12 mouse cellular contexts compared by ENCODE assay signal in the genomic region with DNA sequence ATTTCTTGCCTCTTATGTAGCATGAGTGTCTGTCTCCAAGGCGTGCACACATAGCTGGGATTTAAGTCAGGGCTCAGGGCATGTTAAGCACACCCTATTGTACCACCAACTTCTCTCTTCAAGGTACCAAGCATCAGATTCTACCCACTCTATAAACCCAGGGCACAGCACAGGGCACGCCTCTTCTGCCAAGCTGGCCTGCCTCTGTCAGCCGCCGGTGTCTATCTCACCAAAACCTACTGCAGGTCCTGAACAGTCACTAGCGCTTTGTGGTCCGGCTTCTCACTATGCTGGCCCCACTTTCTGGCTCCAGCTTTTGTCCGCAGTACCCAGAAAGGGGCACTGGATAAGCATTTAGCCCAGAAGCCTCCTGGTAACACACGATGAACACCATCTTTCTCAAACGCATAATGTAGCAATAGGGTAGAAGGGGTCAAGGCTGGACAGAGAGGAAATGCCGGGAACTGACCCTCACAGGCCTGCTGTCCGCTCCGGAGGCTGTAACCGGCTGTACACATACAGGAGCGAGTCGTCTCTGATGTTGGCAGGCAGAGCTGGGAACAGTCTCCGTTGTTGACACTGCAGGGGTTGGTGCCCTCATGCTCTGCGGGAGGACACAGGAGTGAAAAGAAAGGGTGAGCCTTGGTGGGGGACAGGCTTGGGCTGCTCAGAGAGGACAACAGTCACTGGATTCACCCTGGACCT. TPM values are rescaled to one million over a fixed set of nuclear protein-coding genes. Genes with fewer than 3 reads are reported as not detected.
DNase-seq lines count a peak whose midpoint lies in the region; ATAC-seq and TF ChIP-seq lines count a peak whose summit lies in the region.
"Had no signal": no experiment of that assay in that cellular context is flagged by ENCODE, and none has a peak within 500 bp of the region (broad histone marks: within the 10 kb centered on the region; RNA-seq: fewer than 3 reads in every experiment).

No protein-coding gene starts in this region.

- no peak overlapping the region for H3K9ac ChIP-seq in kidney, embryonic 14.5 days (ENCODE audit: low read depth, low read length)
- H3K9ac ChIP-seq: heart, embryonic 12.5 days; intestine, embryonic 15.5 days had no signal

- peak; percentile 44 for DNase-seq in kidney, adult 2 months
- DNase-seq in spleen, adult 12 weeks (ENCODE audit: low spot score) = peak; percentile 17
- DNase-seq in spleen, adult 18-20 months = no peak
- peak; percentile 19 for DNase-seq in lung, postnatal 14 days
- DNase-seq in thymus, postnatal 4 days = no peak
- DNase-seq in embryo, embryonic 10 days (ENCODE audit: low spot score) = no peak
- DNase-seq in hindbrain, embryonic 10.5 days (ENCODE audit: low spot score) = no peak
- DNase-seq: cerebellum, adult 2 months had no signal

- WGBS in kidney, adult 2 months = 79% methylated on average over 17 of the region's 17 CpGs
- 85% methylated on average over 17 of the region's 17 CpGs for WGBS in kidney, embryonic 14.5 days
- 91% methylated on average over 17 of the region's 17 CpGs for WGBS in hindbrain, embryonic 10.5 days

- peak overlapping the region; percentile 7; the same call in 1 of the 2 replicates for H3K27ac ChIP-seq in kidney, adult 2 months (ENCODE audit: insufficient read depth, low read depth, low read length)
- H3K27ac ChIP-seq in kidney, embryonic 14.5 days (ENCODE audit: low read depth, low read length) = no peak overlapping the region
- no peak overlapping the region for H3K27ac ChIP-seq in hindbrain, embryonic 10.5 days
- H3K27ac ChIP-seq: macrophage had no signal

- no peaks in the 10 kb centered on the region for H3K27me3 ChIP-seq in kidney, adult 2 months (replicated peaks; ENCODE audit: control insufficient read depth, insufficient read depth, low read length)
- no peaks in the 10 kb centered on the region for H3K27me3 ChIP-seq in kidney, embryonic 14.5 days (ENCODE audit: control insufficient read depth, insufficient read depth, low read length)
- no peaks in the 10 kb centered on the region for H3K27me3 ChIP-seq in hindbrain, embryonic 10.5 days (ENCODE audit: insufficient read depth, poor library complexity, severe bottlenecking)
- H3K27me3 ChIP-seq: heart, embryonic 12.5 days; intestine, embryonic 15.5 days had no signal

- no peaks in the 10 kb centered on the region for H3K36me3 ChIP-seq in kidney, adult 2 months (ENCODE audit: control insufficient read depth, insufficient read depth, low read length)
- H3K36me3 ChIP-seq in kidney, embryonic 14.5 days (ENCODE audit: control insufficient read depth, insufficient read depth, low read length) = peaks cover 63% of the 10 kb centered on the region
- H3K36me3 ChIP-seq in hindbrain, embryonic 10.5 days = peaks cover 91% of the 10 kb centered on the region

- no peaks in the 10 kb centered on the region for H3K9me3 ChIP-seq in kidney, embryonic 14.5 days (ENCODE audit: control insufficient read depth, low read length)
- H3K9me3 ChIP-seq in hindbrain, embryonic 10.5 days = no peaks in the 10 kb centered on the region
- H3K9me3 ChIP-seq: heart, embryonic 12.5 days; intestine, embryonic 15.5 days had no signal

- no peak overlapping the region for H3K4me3 ChIP-seq in kidney, adult 2 months (ENCODE audit: insufficient read depth, low read depth, low read length)
- H3K4me3 ChIP-seq in kidney, embryonic 14.5 days (ENCODE audit: low read length) = no peak overlapping the region
- no peak overlapping the region for H3K4me3 ChIP-seq in hindbrain, embryonic 10.5 days
- H3K4me3 ChIP-seq: heart, embryonic 12.5 days; intestine, embryonic 15.5 days had no signal

- ATAC-seq in kidney, embryonic 14.5 days (ENCODE audit: low FRiP score, low TSS enrichment) = no peak

- no peak for TF ChIP-seq CTCF in kidney, adult 2 months (conservative IDR thresholded peaks at IDR 0.05; ENCODE audit: insufficient read depth, insufficient read length, low read depth, low read length)

- H3K4me1 ChIP-seq in kidney, adult 2 months (ENCODE audit: control insufficient read depth, insufficient read depth, low read length) = no peaks in the 10 kb centered on the region; the same call in 1 of the 2 replicates
- H3K4me1 ChIP-seq in kidney, embryonic 14.5 days (ENCODE audit: control insufficient read depth, insufficient read depth, low read length) = no peaks in the 10 kb centered on the region
- no peaks in the 10 kb centered on the region for H3K4me1 ChIP-seq in hindbrain, embryonic 10.5 days (replicated peaks)

- H3K4me2 ChIP-seq in kidney, embryonic 14.5 days (replicated peaks; ENCODE audit: low read depth, low read length) = no peak overlapping the region
- H3K4me2 ChIP-seq: heart, embryonic 12.5 days; intestine, embryonic 15.5 days had no signal

- TF ChIP-seq POLR2A in kidney, adult 2 months (IDR thresholded peaks at IDR 0.05; ENCODE audit: low read depth, low read length) = no peak

RNA-seq across cellular contexts. Expression of a gene that starts 36.7 kb away (rescaled TPM):
- 2.0 and 2.2 TPM in 2 replicates for polyA plus RNA-seq in kidney, adult 2 months (2012; rRNA removed)
- 0.49 and 1.2 TPM in 2 replicates for polyA plus RNA-seq in kidney, embryonic 14.5 days (2014; fragmentation: Nextera tagmentation; extraction: Ambion mirVana)
- 23.1 and 70.9 TPM in 2 replicates for polyA plus RNA-seq in hindbrain, embryonic 10.5 days (2016; fragmentation: Nextera tagmentation; extraction: Ambion mirVana)
- polyA plus RNA-seq: macrophage had no signal

RNA-seq across cellular contexts. Expression of a gene that starts 48.8 kb away (rescaled TPM):
- polyA plus RNA-seq in kidney, adult 2 months (2012; rRNA removed) = 232 and 274 TPM in 2 replicates
- polyA plus RNA-seq in kidney, embryonic 14.5 days (2014; fragmentation: Nextera tagmentation; extraction: Ambion mirVana) = 68.9 and 99.8 TPM in 2 replicates
- 103 and 118 TPM in 2 replicates for polyA plus RNA-seq in hindbrain, embryonic 10.5 days (2016; fragmentation: Nextera tagmentation; extraction: Ambion mirVana)

RNA-seq across cellular contexts. Expression of a gene that starts 49.9 kb away (rescaled TPM):
- polyA plus RNA-seq in kidney, adult 2 months (2012; rRNA removed) = 55.3 and 57.8 TPM in 2 replicates
- 44.2 and 54.9 TPM in 2 replicates for polyA plus RNA-seq in kidney, embryonic 14.5 days (2014; fragmentation: Nextera tagmentation; extraction: Ambion mirVana)
- polyA plus RNA-seq in hindbrain, embryonic 10.5 days (2016; fragmentation: Nextera tagmentation; extraction: Ambion mirVana) = 55.7 and 71.7 TPM in 2 replicates

RNA-seq across cellular contexts. Expression of a gene that starts 56.3 kb away (rescaled TPM):
- 24.4 and 27.4 TPM in 2 replicates for polyA plus RNA-seq in kidney, adult 2 months (2012; rRNA removed)
- polyA plus RNA-seq in kidney, embryonic 14.5 days (2014; fragmentation: Nextera tagmentation; extraction: Ambion mirVana) = 27.1 and 32.7 TPM in 2 replicates
- polyA plus RNA-seq in hindbrain, embryonic 10.5 days (2016; fragmentation: Nextera tagmentation; extraction: Ambion mirVana) = 8.1 and 10.5 TPM in 2 replicates
- polyA plus RNA-seq: macrophage had no signal

Comparison
In these comparisons a context has a peak if more than half of its experiments do, and no peak if none do; other contexts are left out.
1. DNase-seq: peak in kidney, adult 2 months (single experiment), spleen, adult 12 weeks (single experiment) and lung, postnatal 14 days (single experiment); none in spleen, adult 18-20 months (0 of 2), thymus, postnatal 4 days (single experiment), embryo, embryonic 10 days (single experiment) and hindbrain, embryonic 10.5 days (single experiment).